Mouse (Mus musculus) kidney, embryonic 15.5 days (tissue): ENCODE data around the gene Rapgef2. TPM values are rescaled to one million over a fixed set of nuclear protein-coding genes. Genes with fewer than 3 reads are reported as not detected.
A peak's percentile ranks its signal among the peaks of the same experiment; 100 is the strongest.

Experiments
- ATAC-seq: fragments of 200-750 bp; cut with Nextera tagmentation; replicated peaks from 2 replicates; pipeline ENCODE4 v1.8.0; 2017; ENCODE audit warnings: moderate TSS enrichment; ENCODE audit not compliant: low FRiP score
- H3K27ac ChIP-seq: fragments of 300-500 bp; sonication (generic); 2 replicates; pipeline ENCODE4 v1.5.1; 2015; ENCODE audit warnings: mild to moderate bottlenecking, inconsistent platforms
- H3K27me3 ChIP-seq: fragments of 300-500 bp; sonication (generic); 2 replicates; pipeline ENCODE4 v1.6.1; 2015; ENCODE audit warnings: inconsistent platforms
- H3K36me3 ChIP-seq: fragments of 300-500 bp; sonication (generic); 2 replicates; pipeline ENCODE4 v1.6.1; 2015; ENCODE audit warnings: inconsistent platforms
- H3K4me1 ChIP-seq: fragments of 300-500 bp; sonication (generic); 2 replicates; pipeline ENCODE4 v1.6.1; 2015; ENCODE audit warnings: inconsistent platforms
- H3K4me2 ChIP-seq: fragments of 300-500 bp; sonication (generic); 2 replicates; pipeline ENCODE4 v1.6.1; 2015; ENCODE audit warnings: moderate library complexity, mild to moderate bottlenecking, inconsistent platforms
- H3K4me3 ChIP-seq: fragments of 300-500 bp; sonication (generic); replicated peaks from 2 replicates; pipeline ENCODE4 v1.5.1; 2015; ENCODE audit warnings: mild to moderate bottlenecking, inconsistent platforms
- H3K9ac ChIP-seq: fragments of 300-500 bp; sonication (generic); 2 replicates; pipeline ENCODE4 v1.6.1; 2015; ENCODE audit warnings: mild to moderate bottlenecking, inconsistent platforms
- H3K9me3 ChIP-seq: fragments of 300-500 bp; sonication (generic); replicated peaks from 2 replicates; pipeline ENCODE4 v1.6.1; 2016; ENCODE audit warnings: inconsistent platforms
- WGBS: fragments of 180-500 bp; shearing (Covaris S2); methylation state at CpG from one replicate; pipeline ENCODE4 v1.1.7; 2015; ENCODE audit warnings: mixed read lengths; 5-methylcytosine and 5-hydroxymethylcytosine counted together
- polyA plus RNA-seq: library from polyadenylated mRNA; unstranded; fragments of >200 nt; fragmentation: Nextera tagmentation; extraction: Ambion mirVana; gene quantifications from 2 replicates; pipeline ENCODE4 v1.2.1, GENCODE M21; 2015

Gene Rapgef2
- polyA plus RNA-seq, 1 experiment from 2014 or later = 5.4 TPM

- no peak overlapping the region for H3K9ac ChIP-seq
- H3K4me1 ChIP-seq = peaks cover 50% of the 10 kb centered on the region
- H3K9me3 ChIP-seq = no peaks in the 10 kb centered on the region
- 61% methylated on average over 6 of the region's 6 CpGs for WGBS
- no peaks in the 10 kb centered on the region for H3K36me3 ChIP-seq
- ATAC-seq = no peak
- no peak overlapping the region for H3K4me3 ChIP-seq
- no peak overlapping the region for H3K27ac ChIP-seq
- no peaks in the 10 kb centered on the region for H3K27me3 ChIP-seq
- no peak overlapping the region; the same call in 1 of the 2 replicates for H3K4me2 ChIP-seq
Measured at GRCm38 (mm10) chr3:79144085-79144484, 142.2 kb downstream of the Rapgef2 start.

DNA sequence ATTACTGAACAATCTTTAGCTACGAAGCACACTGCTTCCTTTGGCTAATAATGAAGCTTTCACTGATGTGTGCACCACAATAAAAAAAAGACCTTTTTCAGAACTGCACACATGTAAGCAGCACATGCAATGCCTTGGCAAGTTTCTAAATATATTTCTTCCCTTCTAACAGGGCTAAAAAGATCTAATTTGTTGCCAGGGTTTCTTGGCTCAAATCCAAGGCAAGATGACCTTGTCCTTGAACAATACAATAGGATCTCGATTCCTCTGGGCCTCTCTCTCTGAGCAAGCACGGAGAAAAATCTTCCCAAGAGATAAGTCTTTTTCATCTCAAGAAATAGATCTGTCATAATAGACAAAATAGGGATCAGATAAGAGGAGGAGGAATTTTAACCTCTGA lies 147.1 kb downstream of the Rapgef2 start:
- Histone ChIP-seq H3K9me3 (no peaks in the 10 kb centered on the region), H3K4me3 (no peak overlapping the region), H3K36me3 (no peaks in the 10 kb centered on the region), H3K4me1 (peaks cover 29% of the 10 kb centered on the region), H3K27me3 (no peaks in the 10 kb centered on the region), H3K27ac (no peak overlapping the region), H3K4me2 (no peak overlapping the region), H3K9ac (no peak overlapping the region)
- no peak for ATAC-seq
- 55% methylated on average over 3 of the region's 3 CpGs for WGBS

GRCm38 (mm10) chr3:79138601-79139000 lies 147.7 kb downstream of the Rapgef2 start:
- H3K9me3 ChIP-seq = no peaks in the 10 kb centered on the region
- H3K27ac ChIP-seq = no peak overlapping the region
- H3K27me3 ChIP-seq = no peaks in the 10 kb centered on the region
- ATAC-seq = no peak
- H3K36me3 ChIP-seq = no peaks in the 10 kb centered on the region
- H3K4me2 ChIP-seq = no peak overlapping the region
- no peak overlapping the region for H3K4me3 ChIP-seq
- no peak overlapping the region for H3K9ac ChIP-seq
- peaks cover 25% of the 10 kb centered on the region for H3K4me1 ChIP-seq

DNA sequence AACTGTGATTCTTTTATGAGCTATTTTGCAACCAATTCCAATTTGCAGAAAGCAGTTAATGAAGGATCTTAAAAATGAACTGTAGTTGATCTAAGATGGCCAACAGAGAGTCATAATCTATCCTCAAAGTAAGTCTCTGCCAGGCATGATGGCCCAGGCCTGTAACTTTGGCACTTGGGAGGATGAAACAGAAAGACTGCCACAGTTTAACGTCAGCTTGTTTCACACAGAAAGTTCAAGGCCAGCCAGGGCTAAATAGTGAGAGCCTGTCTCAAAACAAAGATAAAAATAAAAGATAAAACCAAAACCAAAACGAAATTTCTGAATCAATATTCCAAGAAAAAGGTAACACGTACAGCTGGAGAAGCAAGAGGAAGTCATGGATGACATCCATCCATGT lies 155.3 kb downstream of the Rapgef2 start:
- Histone ChIP-seq H3K4me1 (0 out of 2 replicates have a peak, but pooled peaks cover 18% of the 10 kb centered on the region), H3K36me3 (no peaks in the 10 kb centered on the region), H3K4me3 (no peak overlapping the region), H3K9me3 (no peaks in the 10 kb centered on the region), H3K4me2 (no peak overlapping the region), H3K27ac (no peak overlapping the region), H3K27me3 (no peaks in the 10 kb centered on the region), H3K9ac (no peak overlapping the region)
- no peak for ATAC-seq
- WGBS = 79% methylated on average over 3 of the region's 3 CpGs

DNA sequence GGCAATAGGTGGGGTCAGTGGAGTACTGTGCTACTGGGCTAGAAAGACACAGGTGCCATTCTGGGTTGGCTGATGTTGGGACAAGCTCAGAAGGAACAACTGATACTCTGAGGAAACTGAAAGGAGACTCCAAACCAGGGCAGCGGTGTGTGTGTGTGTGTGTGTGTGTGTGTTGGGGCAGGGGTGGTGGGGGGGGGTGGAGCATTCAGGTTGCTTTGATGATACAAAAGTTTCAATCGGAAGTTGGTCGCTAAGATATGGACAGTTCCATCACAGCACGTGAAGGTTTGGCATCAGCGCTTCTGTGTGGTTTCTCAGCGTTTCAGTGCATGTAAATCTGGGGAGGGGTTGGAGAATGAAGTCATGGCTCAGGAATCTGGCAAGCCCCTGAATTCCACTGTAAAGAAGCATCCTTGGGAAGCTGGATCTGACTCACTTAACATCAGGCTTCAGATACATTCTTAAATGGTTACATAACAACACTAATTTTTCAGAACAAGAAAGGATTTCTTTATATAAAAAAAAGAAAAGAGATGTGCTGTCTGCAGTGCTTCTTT lies 157.2 kb downstream of the Rapgef2 start:
- Histone ChIP-seq H3K9me3 (no peaks in the 10 kb centered on the region), H3K4me1 (0 out of 2 replicates have a peak, but pooled peaks cover 18% of the 10 kb centered on the region), H3K27ac (no peak overlapping the region), H3K4me2 (no peak overlapping the region), H3K9ac (no peak overlapping the region), H3K4me3 (no peak overlapping the region), H3K36me3 (no peaks in the 10 kb centered on the region), H3K27me3 (no peaks in the 10 kb centered on the region)
- 0 out of 2 replicates have a peak, but pooled peaks have one; percentile 52 for ATAC-seq
- 65% methylated on average over 6 of the region's 6 CpGs for WGBS

DNA sequence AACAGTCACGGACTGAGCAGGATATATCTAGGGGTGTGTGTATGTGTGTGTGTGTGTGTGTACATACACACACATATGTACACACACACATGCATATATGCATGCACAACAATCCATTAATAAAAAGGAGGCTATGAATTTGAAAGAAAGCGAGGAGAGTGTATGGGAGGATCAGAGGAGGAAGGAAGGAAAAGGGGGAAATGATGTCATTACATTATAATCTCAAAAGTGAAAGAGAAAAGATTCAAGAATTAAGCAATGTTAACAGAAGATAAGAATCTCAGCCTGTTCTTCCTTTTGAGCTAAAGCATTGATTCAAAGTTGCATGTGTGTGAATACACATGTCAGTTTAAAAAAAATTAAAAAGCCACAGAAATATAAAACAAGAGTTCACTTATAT lies 158.5 kb downstream of the Rapgef2 start:
- Histone ChIP-seq H3K4me1 (0 out of 2 replicates have a peak, but pooled peaks cover 18% of the 10 kb centered on the region), H3K4me3 (no peak overlapping the region), H3K27ac (no peak overlapping the region), H3K36me3 (no peaks in the 10 kb centered on the region), H3K9me3 (no peaks in the 10 kb centered on the region), H3K27me3 (no peaks in the 10 kb centered on the region), H3K4me2 (no peak overlapping the region), H3K9ac (no peak overlapping the region)
- 87% methylated on average over 2 of the region's 2 CpGs for WGBS
- ATAC-seq = no peak

GRCm38 (mm10) chr3:79126857-79127256 lies 159.5 kb downstream of the Rapgef2 start:
- H3K9ac ChIP-seq = no peak overlapping the region
- H3K27me3 ChIP-seq = no peaks in the 10 kb centered on the region
- WGBS = 58% methylated on average over 6 of the region's 6 CpGs
- no peak overlapping the region for H3K4me3 ChIP-seq
- ATAC-seq = peak; percentile 75
- 0 out of 2 replicates have a peak, but pooled peaks cover 18% of the 10 kb centered on the region for H3K4me1 ChIP-seq
- H3K9me3 ChIP-seq = no peaks in the 10 kb centered on the region
- H3K36me3 ChIP-seq = no peaks in the 10 kb centered on the region
- H3K27ac ChIP-seq = peak overlapping the region; percentile 10; the same call in 1 of the 2 replicates
- no peak overlapping the region for H3K4me2 ChIP-seq

GRCm38 (mm10) chr3:79121391-79121790 lies 164.9 kb downstream of the Rapgef2 start:
- H3K4me1 ChIP-seq = no peaks in the 10 kb centered on the region
- no peaks in the 10 kb centered on the region for H3K36me3 ChIP-seq
- 81% methylated on average over 7 of the region's 7 CpGs for WGBS
- H3K27ac ChIP-seq = no peak overlapping the region
- ATAC-seq = no peak
- H3K9ac ChIP-seq = no peak overlapping the region
- H3K4me2 ChIP-seq = no peak overlapping the region
- H3K27me3 ChIP-seq = no peaks in the 10 kb centered on the region
- no peaks in the 10 kb centered on the region for H3K9me3 ChIP-seq
- no peak overlapping the region for H3K4me3 ChIP-seq

- WGBS = 96% methylated on average over 12 of the region's 12 CpGs
- Histone ChIP-seq H3K4me1 (no peaks in the 10 kb centered on the region), H3K9me3 (no peaks in the 10 kb centered on the region), H3K27me3 (no peaks in the 10 kb centered on the region), H3K4me2 (no peak overlapping the region), H3K36me3 (no peaks in the 10 kb centered on the region), H3K4me3 (no peak overlapping the region), H3K27ac (no peak overlapping the region), H3K9ac (no peak overlapping the region)
- no peak for ATAC-seq
Measured at GRCm38 (mm10) chr3:79119983-79120382, 166.3 kb downstream of the Rapgef2 start.

- Histone ChIP-seq H3K27me3 (no peaks in the 10 kb centered on the region), H3K27ac (no peak overlapping the region), H3K4me2 (no peak overlapping the region), H3K4me3 (no peak overlapping the region), H3K4me1 (no peaks in the 10 kb centered on the region), H3K36me3 (peaks cover 13% of the 10 kb centered on the region), H3K9ac (no peak overlapping the region), H3K9me3 (no peaks in the 10 kb centered on the region)
- WGBS = 95% methylated on average over 6 of the region's 6 CpGs
- ATAC-seq = no peak
Measured at GRCm38 (mm10) chr3:79110153-79110552, 176.2 kb downstream of the Rapgef2 start.

DNA sequence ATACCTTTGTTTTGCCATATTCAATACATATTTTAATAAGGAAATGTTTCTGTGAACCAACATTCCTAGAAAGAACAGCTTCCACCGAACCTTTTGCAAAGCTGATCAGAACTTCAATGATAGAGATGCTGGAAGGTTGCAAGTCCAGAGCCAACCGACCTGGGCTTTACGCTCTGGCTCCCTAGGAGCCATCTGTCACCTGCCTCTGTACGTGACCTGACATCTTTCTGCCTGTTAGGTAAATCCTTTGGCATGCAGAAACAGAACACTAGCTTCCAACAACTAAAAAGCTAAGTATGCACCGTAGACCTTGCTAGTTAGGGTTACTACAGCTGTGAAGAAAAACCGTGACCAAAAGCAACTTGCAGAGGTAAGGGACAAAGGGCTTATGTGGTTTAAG lies 178.1 kb downstream of the Rapgef2 start:
- Histone ChIP-seq H3K4me3 (no peak overlapping the region), H3K9me3 (no peaks in the 10 kb centered on the region), H3K9ac (no peak overlapping the region), H3K36me3 (peaks cover 21% of the 10 kb centered on the region), H3K27ac (no peak overlapping the region), H3K4me1 (no peaks in the 10 kb centered on the region), H3K27me3 (no peaks in the 10 kb centered on the region), H3K4me2 (no peak overlapping the region)
- WGBS = 87% methylated on average over 6 of the region's 6 CpGs
- no peak for ATAC-seq

DNA sequence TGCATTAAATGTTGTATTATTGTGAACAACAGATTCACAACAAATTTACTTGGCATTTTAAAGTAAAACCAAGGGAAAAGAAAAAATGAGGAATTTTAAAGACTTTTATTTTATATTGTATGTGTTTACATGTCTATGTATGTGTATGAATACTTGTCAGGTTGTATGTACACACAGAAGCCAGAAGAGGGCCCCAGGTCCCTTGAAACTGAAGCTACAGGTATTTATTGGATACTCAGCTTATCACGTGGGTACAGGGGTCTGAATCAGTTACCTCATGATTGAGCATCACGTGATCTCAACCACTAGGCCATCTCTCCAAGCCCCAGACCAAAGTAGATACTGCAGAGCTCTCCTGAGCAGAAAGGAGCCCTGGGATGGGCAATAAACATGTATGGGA lies 180.0 kb downstream of the Rapgef2 start:
- Histone ChIP-seq H3K9ac (no peak overlapping the region), H3K27me3 (no peaks in the 10 kb centered on the region), H3K4me2 (no peak overlapping the region), H3K36me3 (peaks cover 23% of the 10 kb centered on the region), H3K4me3 (no peak overlapping the region), H3K9me3 (no peaks in the 10 kb centered on the region), H3K27ac (no peak overlapping the region), H3K4me1 (0 out of 2 replicates have a peak, but pooled peaks cover 3% of the 10 kb centered on the region)
- no peak for ATAC-seq
- WGBS = 85% methylated on average over 2 of the region's 2 CpGs

GRCm38 (mm10) chr3:79103604-79104003 lies 182.7 kb downstream of the Rapgef2 start:
- H3K27ac ChIP-seq = no peak overlapping the region
- no peak overlapping the region for H3K4me2 ChIP-seq
- H3K4me3 ChIP-seq = no peak overlapping the region
- WGBS = 92% methylated on average over 9 of the region's 9 CpGs
- no peak overlapping the region for H3K9ac ChIP-seq
- H3K36me3 ChIP-seq = peaks cover 28% of the 10 kb centered on the region
- 0 out of 2 replicates have a peak, but pooled peaks cover 3% of the 10 kb centered on the region for H3K4me1 ChIP-seq
- no peaks in the 10 kb centered on the region for H3K9me3 ChIP-seq
- ATAC-seq = no peak
- H3K27me3 ChIP-seq = no peaks in the 10 kb centered on the region
